ENCODE assay signal across 31 mouse cellular contexts in genomic region chr13:10394364-10394763, GRCm38 (mm10). TPM values are rescaled to one million over a fixed set of nuclear protein-coding genes. Genes with fewer than 3 reads are reported as not detected.
DNase-seq lines count a peak whose midpoint lies in the region; ATAC-seq lines count a peak whose summit lies in the region.
"Had no signal": no experiment of that assay in that cellular context is flagged by ENCODE, and none has a peak within 500 bp of the region (broad histone marks: within the 10 kb centered on the region; RNA-seq: fewer than 3 reads in every experiment).

No protein-coding gene starts in this region.

- H3K4me3 ChIP-seq in intestine, embryonic 14.5 days (ENCODE audit: low read depth, low read length), result no peak overlapping the region
- H3K4me3 ChIP-seq in intestine, embryonic 16.5 days (ENCODE audit: low read length), result no peak overlapping the region
- no peak overlapping the region for H3K4me3 ChIP-seq in stomach, embryonic 15.5 days (replicated peaks)
- H3K4me3 ChIP-seq: embryonic facial prominence, embryonic 10.5 days; embryonic facial prominence, embryonic 13.5 days; erythroblast, embryonic 14.5 days; forebrain, embryonic 12.5 days; forebrain, embryonic 15.5 days; heart, embryonic 12.5 days; heart, embryonic 15.5 days; hindbrain, embryonic 10.5 days; hindbrain, embryonic 13.5 days had no signal

- whole genome bisulfite sequencing in intestine, embryonic 14.5 days, result 71% methylated on average over 2 of the region's 2 CpGs
- 61% methylated on average over 2 of the region's 2 CpGs for WGBS in intestine, embryonic 16.5 days
- 74% methylated on average over 2 of the region's 2 CpGs for whole genome bisulfite sequencing in stomach, embryonic 15.5 days

- no peak overlapping the region for H3K4me2 ChIP-seq in intestine, embryonic 14.5 days (ENCODE audit: low read length)
- no peak overlapping the region for H3K4me2 ChIP-seq in intestine, embryonic 16.5 days (ENCODE audit: low read depth, low read length)
- no peak overlapping the region for H3K4me2 ChIP-seq in stomach, embryonic 15.5 days
- H3K4me2 ChIP-seq: embryonic facial prominence, embryonic 13.5 days; forebrain, embryonic 12.5 days; forebrain, embryonic 15.5 days; heart, embryonic 12.5 days; heart, embryonic 15.5 days; hindbrain, embryonic 13.5 days had no signal

- H3K9me3 ChIP-seq in intestine, embryonic 14.5 days (ENCODE audit: control insufficient read depth, low read length), result no peaks in the 10 kb centered on the region
- no peaks in the 10 kb centered on the region for H3K9me3 ChIP-seq in intestine, embryonic 16.5 days (ENCODE audit: control insufficient read depth, low read length)
- H3K9me3 ChIP-seq in stomach, embryonic 15.5 days, result no peaks in the 10 kb centered on the region
- H3K9me3 ChIP-seq: embryonic facial prominence, embryonic 10.5 days; embryonic facial prominence, embryonic 13.5 days; forebrain, embryonic 12.5 days; forebrain, embryonic 15.5 days; G1E; heart, embryonic 12.5 days; heart, embryonic 15.5 days; hindbrain, embryonic 10.5 days; hindbrain, embryonic 13.5 days had no signal

- peak; percentile 58; the same call in 1 of the 2 replicates for ATAC-seq in intestine, embryonic 14.5 days (replicated peaks; ENCODE audit: low FRiP score, low TSS enrichment, low read depth)
- peak; percentile 97 for ATAC-seq in intestine, embryonic 16.5 days
- peak; percentile 79; the same call in 1 of the 2 replicates for ATAC-seq in stomach, embryonic 15.5 days (ENCODE audit: insufficient read depth, low FRiP score, low read depth)
- ATAC-seq: forebrain, embryonic 15.5 days; hindbrain, postnatal 0 days; inflammation-experienced regulatory T-cells, adult 6 months; Patski had no signal

- H3K9ac ChIP-seq in intestine, embryonic 14.5 days (ENCODE audit: low read length), result no peak overlapping the region
- H3K9ac ChIP-seq in intestine, embryonic 16.5 days (ENCODE audit: low read depth, low read length), result no peak overlapping the region
- no peak overlapping the region for H3K9ac ChIP-seq in stomach, embryonic 15.5 days
- H3K9ac ChIP-seq: embryonic facial prominence, embryonic 13.5 days; forebrain, embryonic 12.5 days; forebrain, embryonic 15.5 days; heart, embryonic 12.5 days; heart, embryonic 15.5 days; hindbrain, embryonic 13.5 days had no signal

- H3K4me1 ChIP-seq in intestine, embryonic 14.5 days (replicated peaks; ENCODE audit: control insufficient read depth, insufficient read depth, low read length), result no peaks in the 10 kb centered on the region
- H3K4me1 ChIP-seq in intestine, embryonic 16.5 days (ENCODE audit: control insufficient read depth, insufficient read depth, low read length), result no peaks in the 10 kb centered on the region
- no peaks in the 10 kb centered on the region for H3K4me1 ChIP-seq in stomach, embryonic 15.5 days
- H3K4me1 ChIP-seq: embryonic facial prominence, embryonic 10.5 days; embryonic facial prominence, embryonic 13.5 days; forebrain, embryonic 12.5 days; forebrain, embryonic 15.5 days; heart, embryonic 12.5 days; heart, embryonic 15.5 days; hindbrain, embryonic 10.5 days; hindbrain, embryonic 13.5 days had no signal

- intact Hi-C loops in gastrocnemius, postnatal 14 days (cut with DNase I; ENCODE audit: low total_unique reads), result no loop called here

- no peak overlapping the region for H3K27ac ChIP-seq in intestine, embryonic 14.5 days (ENCODE audit: low read depth)
- H3K27ac ChIP-seq in intestine, embryonic 16.5 days (ENCODE audit: low read length), result no peak overlapping the region
- H3K27ac ChIP-seq in stomach, embryonic 15.5 days, result no peak overlapping the region
- H3K27ac ChIP-seq: embryonic facial prominence, embryonic 10.5 days; embryonic facial prominence, embryonic 13.5 days; forebrain, embryonic 12.5 days; forebrain, embryonic 15.5 days; heart, embryonic 15.5 days; hindbrain, embryonic 10.5 days; hindbrain, embryonic 13.5 days; hindbrain, postnatal 0 days had no signal

- no peak for DNase-seq in intestine, embryonic 14.5 days (ENCODE audit: low spot score)
- DNase-seq in cerebellum, postnatal 25 days, result no peak
- no peak for DNase-seq in gastrocnemius, postnatal 14 days
- DNase-seq in left cerebral cortex, adult 18-20 months (ENCODE audit: low spot score in 2 of 2), result no peak
- DNase-seq: adrenal gland, adult 2 months; adrenal gland, postnatal 14 days; B cell, adult 2 months; cerebellum, adult 11 months; cerebellum, adult 2 months; cerebellum, adult 9-11 months; cerebellum, postnatal 36 days; embryo, embryonic 11 days; gastrocnemius, postnatal 36 days; heart, postnatal 10 days; heart, postnatal 36 days had no signal

- H3K36me3 ChIP-seq in intestine, embryonic 14.5 days (ENCODE audit: control insufficient read depth, insufficient read depth, low read length), result no peaks in the 10 kb centered on the region
- H3K36me3 ChIP-seq in intestine, embryonic 16.5 days (ENCODE audit: control insufficient read depth, insufficient read depth, low read length), result no peaks in the 10 kb centered on the region
- H3K36me3 ChIP-seq in stomach, embryonic 15.5 days, result no peaks in the 10 kb centered on the region
- H3K36me3 ChIP-seq: embryonic facial prominence, embryonic 10.5 days; embryonic facial prominence, embryonic 13.5 days; forebrain, embryonic 12.5 days; forebrain, embryonic 15.5 days; G1E; heart, embryonic 12.5 days; heart, embryonic 15.5 days; hindbrain, embryonic 10.5 days; hindbrain, embryonic 13.5 days had no signal

- H3K27me3 ChIP-seq in intestine, embryonic 14.5 days (replicated peaks; ENCODE audit: control insufficient read depth, insufficient read depth, low read length), result no peaks in the 10 kb centered on the region
- no peaks in the 10 kb centered on the region for H3K27me3 ChIP-seq in intestine, embryonic 16.5 days (replicated peaks; ENCODE audit: control insufficient read depth, insufficient read depth, low read length)
- no peaks in the 10 kb centered on the region for H3K27me3 ChIP-seq in stomach, embryonic 15.5 days (replicated peaks)
- H3K27me3 ChIP-seq: CH12.LX; embryonic facial prominence, embryonic 13.5 days; forebrain, embryonic 12.5 days; forebrain, embryonic 15.5 days; heart, embryonic 12.5 days; heart, embryonic 15.5 days; hindbrain, embryonic 13.5 days; Patski had no signal

RNA-seq across cellular contexts. Expression of gene Chrm3, which starts 33.7 kb away (rescaled TPM):
- polyA plus RNA-seq in intestine, embryonic 14.5 days (2014; fragmentation: Nextera tagmentation; extraction: Ambion mirVana), result 1.6 and 2.2 TPM in 2 replicates
- polyA plus RNA-seq in intestine, embryonic 16.5 days (2015; fragmentation: Nextera tagmentation; extraction: Ambion mirVana), result 0.93 and 1.2 TPM in 2 replicates
- polyA plus RNA-seq in stomach, embryonic 15.5 days (2015; fragmentation: Nextera tagmentation; extraction: Ambion mirVana), result 4.4 TPM in 2 replicates
- total RNA-seq in gastrocnemius, postnatal 14 days (2021), result under 1 TPM; 0.57 to 0.66 TPM
- 10 to 100 TPM; 46.4 to 49.6 TPM for total RNA-seq in left cerebral cortex, adult 18-20 months (2021)
- total RNA-seq: CH12.LX had no signal
- polyA plus RNA-seq: erythroblast, embryonic 14.5 days; G1E; Patski had no signal
